Mouse (Mus musculus): ENCODE measurements around the gene Fam213b. TPM values are rescaled to one million over a fixed set of nuclear protein-coding genes. Genes with fewer than 3 reads are reported as not detected.
A peak's percentile ranks its signal among the peaks of the same experiment; 100 is the strongest.

Fam213b gene
- total and polyA plus RNA-seq, 3 experiments = not detected

GRCm38 (mm10) chr4:154856882-154857281 is 42.1 kb downstream of the Fam213b start:
- TF ChIP-seq CTCF (IDR thresholded peaks at IDR 0.05; ENCODE audit: low read depth, low read length) (no peak), GATA2 (IDR thresholded peaks at IDR 0.05; ENCODE audit: borderline replicate concordance, low read depth, low read length) (no peak), TAL1 (conservative IDR thresholded peaks at IDR 0.05; ENCODE audit: low read depth, low read length) (no peak), GATA1 (IDR thresholded peaks at IDR 0.05; ENCODE audit: borderline replicate concordance, low read length) (no peak), POLR2AphosphoS5 (IDR thresholded peaks at IDR 0.05; ENCODE audit: insufficient replicate concordance, low read depth, low read length) (no peak)
- no peaks in the 10 kb centered on the region for H3K36me3 ChIP-seq (replicated peaks)
- H3K27me3 ChIP-seq (ENCODE audit: insufficient read depth, low read length) = peaks cover 24% of the 10 kb centered on the region
- H3K9me3 ChIP-seq (replicated peaks) = peaks cover 12% of the 10 kb centered on the region
- ATAC-seq (ENCODE audit: extremely low read depth, insufficient number of reproducible peaks, low FRiP score, poor library complexity, severe bottlenecking) (no peak), DNase-seq (ENCODE audit: low spot score) (no peak)
- no peak overlapping the region for H3K4me3 ChIP-seq (ENCODE audit: low read depth, low read length)
- H3K4me1 ChIP-seq (ENCODE audit: insufficient read depth, low read depth, low read length) = no peaks in the 10 kb centered on the region; the same call in 1 of the 2 replicates

- peaks cover 20% of the 10 kb centered on the region for H3K27me3 ChIP-seq (ENCODE audit: insufficient read depth, low read length)
- H3K4me1 ChIP-seq (ENCODE audit: insufficient read depth, low read depth, low read length) = no peaks in the 10 kb centered on the region; the same call in 1 of the 2 replicates
- ATAC-seq (ENCODE audit: extremely low read depth, insufficient number of reproducible peaks, low FRiP score, poor library complexity, severe bottlenecking) = no peak
- no peak for DNase-seq (ENCODE audit: low spot score)
- H3K4me3 ChIP-seq (ENCODE audit: low read depth, low read length) = no peak overlapping the region; the same call in 1 of the 2 replicates
- H3K9me3 ChIP-seq (replicated peaks) = peaks cover 12% of the 10 kb centered on the region
- TF ChIP-seq CTCF (IDR thresholded peaks at IDR 0.05; ENCODE audit: low read depth, low read length) (no peak), GATA2 (IDR thresholded peaks at IDR 0.05; ENCODE audit: borderline replicate concordance, low read depth, low read length) (no peak), TAL1 (conservative IDR thresholded peaks at IDR 0.05; ENCODE audit: low read depth, low read length) (no peak), GATA1 (IDR thresholded peaks at IDR 0.05; ENCODE audit: borderline replicate concordance, low read length) (no peak), POLR2AphosphoS5 (IDR thresholded peaks at IDR 0.05; ENCODE audit: insufficient replicate concordance, low read depth, low read length) (no peak)
- no peaks in the 10 kb centered on the region for H3K36me3 ChIP-seq (replicated peaks)
Observed at GRCm38 (mm10) chr4:154856480-154856837, 42.5 kb downstream of the Fam213b start.

GRCm38 (mm10) chr4:154855721-154856479 is 43.0 kb downstream of the Fam213b start:
- Histone ChIP-seq H3K36me3 (replicated peaks) (no peaks in the 10 kb centered on the region), H3K4me1 (ENCODE audit: insufficient read depth, low read depth, low read length) (no peaks in the 10 kb centered on the region), H3K9me3 (replicated peaks) (peaks cover 12% of the 10 kb centered on the region), H3K4me3 (ENCODE audit: low read depth, low read length) (peak overlapping the region; percentile 23; the same call in 1 of the 2 replicates), H3K27me3 (ENCODE audit: insufficient read depth, low read length) (peaks cover 16% of the 10 kb centered on the region)
- ATAC-seq (ENCODE audit: extremely low read depth, insufficient number of reproducible peaks, low FRiP score, poor library complexity, severe bottlenecking) (no peak), DNase-seq (ENCODE audit: low spot score) (no peak)
- TF ChIP-seq CTCF (IDR thresholded peaks at IDR 0.05; ENCODE audit: low read depth, low read length) = no peak
- TF ChIP-seq TAL1 (conservative IDR thresholded peaks at IDR 0.05; ENCODE audit: low read depth, low read length) = no peak
- TF ChIP-seq GATA2 (IDR thresholded peaks at IDR 0.05; ENCODE audit: borderline replicate concordance, low read depth, low read length) = no peak
- no peak for TF ChIP-seq POLR2AphosphoS5 (IDR thresholded peaks at IDR 0.05; ENCODE audit: insufficient replicate concordance, low read depth, low read length)
- no peak for TF ChIP-seq GATA1 (IDR thresholded peaks at IDR 0.05; ENCODE audit: borderline replicate concordance, low read length)

DNA sequence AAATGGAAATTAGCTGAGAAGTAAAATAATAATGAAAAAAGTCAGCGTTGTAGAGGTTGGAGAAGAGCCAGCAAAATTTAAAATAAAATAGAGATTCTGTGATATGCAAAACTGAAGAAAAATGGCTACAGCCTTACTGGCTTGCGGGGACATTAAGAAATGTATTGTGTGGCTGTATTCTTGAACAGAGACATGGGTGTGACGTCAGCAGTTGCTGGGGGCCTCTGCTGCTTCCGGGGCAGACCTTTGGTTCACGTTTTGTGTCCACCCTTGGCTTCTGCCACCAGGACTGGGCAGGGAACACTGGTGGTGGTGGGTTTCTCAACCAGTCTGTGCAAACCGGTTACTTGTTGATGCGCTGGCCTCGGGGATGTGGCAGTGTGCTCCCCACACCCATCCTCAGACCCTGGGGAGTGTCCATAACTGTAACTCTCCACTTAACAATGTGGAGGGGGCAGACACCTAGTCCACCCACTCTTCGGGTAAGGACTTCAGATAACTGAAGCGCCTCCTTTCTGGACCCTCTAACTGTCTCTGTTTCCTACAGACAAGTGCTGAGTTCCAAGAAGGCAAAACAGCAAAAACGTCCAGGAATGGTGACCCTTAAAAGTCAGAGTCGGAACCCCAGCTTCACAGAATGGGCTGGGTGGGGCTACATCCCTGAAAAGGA is 44.1 kb downstream of the Fam213b start:
- H3K4me1 ChIP-seq (ENCODE audit: insufficient read depth, low read depth, low read length) = no peaks in the 10 kb centered on the region
- H3K9me3 ChIP-seq (replicated peaks) = peaks cover 12% of the 10 kb centered on the region
- DNase-seq (ENCODE audit: low spot score) (no peak), ATAC-seq (ENCODE audit: extremely low read depth, insufficient number of reproducible peaks, low FRiP score, poor library complexity, severe bottlenecking) (no peak)
- peaks cover 7% of the 10 kb centered on the region for H3K27me3 ChIP-seq (ENCODE audit: insufficient read depth, low read length)
- H3K36me3 ChIP-seq (replicated peaks) = no peaks in the 10 kb centered on the region
- no peak for TF ChIP-seq GATA2 (IDR thresholded peaks at IDR 0.05; ENCODE audit: borderline replicate concordance, low read depth, low read length)
- TF ChIP-seq TAL1 (conservative IDR thresholded peaks at IDR 0.05; ENCODE audit: low read depth, low read length) = no peak
- no peak for TF ChIP-seq GATA1 (IDR thresholded peaks at IDR 0.05; ENCODE audit: borderline replicate concordance, low read length)
- TF ChIP-seq CTCF (IDR thresholded peaks at IDR 0.05; ENCODE audit: low read depth, low read length) = no peak
- no peak for TF ChIP-seq POLR2AphosphoS5 (IDR thresholded peaks at IDR 0.05; ENCODE audit: insufficient replicate concordance, low read depth, low read length)
- no peak overlapping the region for H3K4me3 ChIP-seq (ENCODE audit: low read depth, low read length)

- Histone ChIP-seq H3K4me3 (ENCODE audit: low read depth, low read length) (no peak overlapping the region), H3K9me3 (replicated peaks) (peaks cover 12% of the 10 kb centered on the region), H3K36me3 (replicated peaks) (no peaks in the 10 kb centered on the region), H3K4me1 (ENCODE audit: insufficient read depth, low read depth, low read length) (no peaks in the 10 kb centered on the region), H3K27me3 (ENCODE audit: insufficient read depth, low read length) (no peaks in the 10 kb centered on the region; the same call in 1 of the 2 replicates)
- DNase-seq (ENCODE audit: low spot score) = no peak
- no peak for TF ChIP-seq GATA2 (IDR thresholded peaks at IDR 0.05; ENCODE audit: borderline replicate concordance, low read depth, low read length)
- no peak for TF ChIP-seq TAL1 (conservative IDR thresholded peaks at IDR 0.05; ENCODE audit: low read depth, low read length)
- no peak for TF ChIP-seq POLR2AphosphoS5 (IDR thresholded peaks at IDR 0.05; ENCODE audit: insufficient replicate concordance, low read depth, low read length)
- TF ChIP-seq GATA1 (IDR thresholded peaks at IDR 0.05; ENCODE audit: borderline replicate concordance, low read length) = no peak
- no peak for TF ChIP-seq CTCF (IDR thresholded peaks at IDR 0.05; ENCODE audit: low read depth, low read length)
- no peak for ATAC-seq (ENCODE audit: extremely low read depth, insufficient number of reproducible peaks, low FRiP score, poor library complexity, severe bottlenecking)
Observed at GRCm38 (mm10) chr4:154853881-154854280, 45.1 kb downstream of the Fam213b start.

GRCm38 (mm10) chr4:154852696-154853095 is 46.2 kb downstream of the Fam213b start:
- DNase-seq (ENCODE audit: low spot score) (no peak), ATAC-seq (ENCODE audit: extremely low read depth, insufficient number of reproducible peaks, low FRiP score, poor library complexity, severe bottlenecking) (no peak)
- Histone ChIP-seq H3K4me3 (ENCODE audit: low read depth, low read length) (no peak overlapping the region), H3K4me1 (ENCODE audit: insufficient read depth, low read depth, low read length) (no peaks in the 10 kb centered on the region), H3K9me3 (replicated peaks) (peaks cover 12% of the 10 kb centered on the region), H3K27me3 (ENCODE audit: insufficient read depth, low read length) (no peaks in the 10 kb centered on the region), H3K36me3 (replicated peaks) (no peaks in the 10 kb centered on the region)
- TF ChIP-seq GATA2 (IDR thresholded peaks at IDR 0.05; ENCODE audit: borderline replicate concordance, low read depth, low read length) (no peak), GATA1 (IDR thresholded peaks at IDR 0.05; ENCODE audit: borderline replicate concordance, low read length) (no peak), POLR2AphosphoS5 (IDR thresholded peaks at IDR 0.05; ENCODE audit: insufficient replicate concordance, low read depth, low read length) (no peak), TAL1 (conservative IDR thresholded peaks at IDR 0.05; ENCODE audit: low read depth, low read length) (no peak)

Other genes starting within 250 kb of the Fam213b start
- gene Actrt2, start 231.3 kb downstream of the Fam213b start, total RNA-seq (2014; fragmentation: Nextera tagmentation) = not detected in 2 replicates
- not detected in 2 replicates for gene Actrt2, start 231.3 kb downstream of the Fam213b start, total RNA-seq (2017)
- not detected in 2 replicates for gene Actrt2, start 231.3 kb downstream of the Fam213b start, polyA plus RNA-seq (2012)
- gene Ttc34, start 61.7 kb downstream of the Fam213b start, total RNA-seq (2014; fragmentation: Nextera tagmentation) = not detected in 2 replicates
- 0.05 TPM in 1 of 2 replicates, not detected in the other for gene Ttc34, start 61.7 kb downstream of the Fam213b start, total RNA-seq (2017)
- not detected in 2 replicates for gene Ttc34, start 61.7 kb downstream of the Fam213b start, polyA plus RNA-seq (2012)
- gene Mmel1, start 29.6 kb downstream of the Fam213b start, total RNA-seq (2014; fragmentation: Nextera tagmentation) = not detected in 2 replicates
- 0.22 TPM in 1 of 2 replicates, not detected in the other for gene Mmel1, start 29.6 kb downstream of the Fam213b start, total RNA-seq (2017)
- gene Mmel1, start 29.6 kb downstream of the Fam213b start, polyA plus RNA-seq (2012) = 0.03 and 0.06 TPM in 2 replicates
- 45.1 and 131 TPM in 2 replicates for gene Tnfrsf14, start 29.4 kb upstream of the Fam213b start, total RNA-seq (2014; fragmentation: Nextera tagmentation)
- gene Tnfrsf14, start 29.4 kb upstream of the Fam213b start, total RNA-seq (2017) = 23.9 and 27.7 TPM in 2 replicates
- gene Tnfrsf14, start 29.4 kb upstream of the Fam213b start, polyA plus RNA-seq (2012) = 3.5 and 7.2 TPM in 2 replicates
- not detected in 2 replicates for gene Hes5, start 61.8 kb upstream of the Fam213b start, total RNA-seq (2014; fragmentation: Nextera tagmentation)
- not detected in 2 replicates for gene Hes5, start 61.8 kb upstream of the Fam213b start, total RNA-seq (2017)
- gene Hes5, start 61.8 kb upstream of the Fam213b start, polyA plus RNA-seq (2012) = not detected in 2 replicates
- 33.4 and 39.3 TPM in 2 replicates for gene Pank4, start 65.0 kb upstream of the Fam213b start, total RNA-seq (2014; fragmentation: Nextera tagmentation)
- 41.6 and 45.2 TPM in 2 replicates for gene Pank4, start 65.0 kb upstream of the Fam213b start, total RNA-seq (2017)
- 30.0 and 34.2 TPM in 2 replicates for gene Pank4, start 65.0 kb upstream of the Fam213b start, polyA plus RNA-seq (2012)
- gene Plch2, start 157.6 kb upstream of the Fam213b start, total RNA-seq (2014; fragmentation: Nextera tagmentation) = 1.5 TPM in 2 replicates
- 0.22 and 0.35 TPM in 2 replicates for gene Plch2, start 157.6 kb upstream of the Fam213b start, total RNA-seq (2017)
- 0.54 and 0.61 TPM in 2 replicates for gene Plch2, start 157.6 kb upstream of the Fam213b start, polyA plus RNA-seq (2012)
- gene Pex10, start 167.9 kb upstream of the Fam213b start, total RNA-seq (2014; fragmentation: Nextera tagmentation) = 15.9 and 21.1 TPM in 2 replicates
- 23.2 and 23.4 TPM in 2 replicates for gene Pex10, start 167.9 kb upstream of the Fam213b start, total RNA-seq (2017)
- gene Pex10, start 167.9 kb upstream of the Fam213b start, polyA plus RNA-seq (2012) = 30.3 and 40.2 TPM in 2 replicates
- 209 TPM in 2 replicates for gene Rer1, start 187.2 kb upstream of the Fam213b start, total RNA-seq (2014; fragmentation: Nextera tagmentation)
- 212 and 216 TPM in 2 replicates for gene Rer1, start 187.2 kb upstream of the Fam213b start, total RNA-seq (2017)
- 123 and 125 TPM in 2 replicates for gene Rer1, start 187.2 kb upstream of the Fam213b start, polyA plus RNA-seq (2012)
- 2.3 and 4.2 TPM in 2 replicates for gene Morn1, start 187.4 kb upstream of the Fam213b start, total RNA-seq (2014; fragmentation: Nextera tagmentation)
- gene Morn1, start 187.4 kb upstream of the Fam213b start, total RNA-seq (2017) = 5.3 and 7.2 TPM in 2 replicates
- gene Morn1, start 187.4 kb upstream of the Fam213b start, polyA plus RNA-seq (2012) = 1.8 and 2.9 TPM in 2 replicates

Measured in G1E (cell line).